Mouse (Mus musculus) bone marrow macrophage, adult 2 months (primary cell): ENCODE measurements around the gene Ptges3. TPM values are rescaled to one million over a fixed set of nuclear protein-coding genes. Genes with fewer than 3 reads are reported as not detected.
A peak's percentile ranks its signal among the peaks of the same experiment; 100 is the strongest.

ENCODE experiments used
- H3K27ac ChIP-seq: 2 replicates; pipeline ENCODE4 v1.5.1; 2012; ENCODE audit warnings: low read depth, low read length; ENCODE audit not compliant: insufficient read depth
- H3K4me1 ChIP-seq: 2 replicates; pipeline ENCODE4 v1.6.1; 2012; ENCODE audit warnings: low read length; ENCODE audit not compliant: control insufficient read depth, insufficient read depth
- H3K4me3 ChIP-seq: 2 replicates; pipeline ENCODE4 v1.5.1; 2012; ENCODE audit warnings: mild to moderate bottlenecking, low read length, moderate library complexity; ENCODE audit not compliant: insufficient read depth
- CTCF ChIP-seq: IDR thresholded peaks from 2 replicates; pipeline ENCODE4 v1.5.1; 2012; ENCODE audit warnings: low read depth, mild to moderate bottlenecking, low read length, moderate library complexity
- POLR2A ChIP-seq: IDR thresholded peaks from 2 replicates; pipeline ENCODE4 v1.6.1; 2012; ENCODE audit warnings: mild to moderate bottlenecking, low read depth, low read length, borderline replicate concordance
- polyA plus RNA-seq: library from polyadenylated mRNA; stranded (reverse); fragments of >200 nt; gene quantifications from 2 replicates; pipeline ENCODE4 v1.2.4, GENCODE M21; 2012; ENCODE audit not compliant: missing spikeins, insufficient read depth, insufficient read length

The Ptges3 gene
- polyA plus RNA-seq, 1 experiment, result 152 TPM

DNA sequence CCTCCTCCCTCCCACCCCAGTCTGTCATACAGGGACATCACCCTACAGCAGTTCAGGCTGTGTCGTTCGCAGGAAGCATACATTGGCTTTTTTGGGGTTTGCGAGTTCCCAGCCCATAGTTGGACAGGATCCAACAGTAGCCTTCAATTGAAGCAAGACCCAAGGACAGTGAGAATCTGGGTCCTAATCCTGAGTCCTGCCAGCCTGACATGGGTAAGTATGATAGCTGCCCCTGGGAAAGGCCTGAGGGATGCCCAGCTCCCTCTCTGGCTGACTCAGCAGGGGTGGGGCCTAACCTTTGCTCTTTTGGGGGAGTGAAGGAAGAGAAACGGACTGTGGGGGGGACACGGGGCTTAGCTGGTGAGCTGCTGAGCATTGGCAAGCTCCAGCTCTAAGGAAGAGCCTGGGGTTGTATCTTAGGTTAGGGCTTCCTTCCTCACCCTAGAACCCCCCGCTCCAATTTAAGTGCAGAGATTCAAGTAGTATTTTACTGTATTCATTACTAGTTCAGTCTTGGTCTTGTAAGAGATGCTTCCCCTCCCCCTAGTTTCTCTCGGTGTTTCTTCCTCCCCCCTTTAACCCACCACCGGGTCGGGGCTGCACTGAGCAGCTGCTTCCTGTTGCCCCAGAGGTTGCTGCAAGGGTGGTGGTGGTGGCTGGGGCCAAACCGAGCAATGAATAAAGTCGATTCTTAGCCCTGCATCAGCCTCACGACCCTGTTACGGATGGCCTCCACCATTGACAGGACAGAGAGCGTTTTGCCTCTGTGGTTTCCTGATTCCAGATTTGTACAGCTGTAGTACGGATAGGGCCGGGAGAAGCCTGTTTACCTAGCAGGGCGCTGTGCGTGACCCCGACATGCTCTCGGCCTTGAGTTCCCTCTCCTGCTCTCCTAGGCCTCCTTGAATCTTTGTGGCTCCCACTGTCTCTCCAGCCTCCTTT is 33.1 kb downstream of the Ptges3 start, which contains the start of gene Baz2a:
Baz2a (plus strand) TSS at position 14 of the 942 bp plus-strand sequence.
- H3K27ac ChIP-seq, result peak within 1 kb of the TSS; percentile 80
- peak within 1 kb of the TSS; percentile 77 for H3K4me3 ChIP-seq
- H3K4me1 ChIP-seq, result peaks cover 23% of the 10 kb centered on the region

DNA sequence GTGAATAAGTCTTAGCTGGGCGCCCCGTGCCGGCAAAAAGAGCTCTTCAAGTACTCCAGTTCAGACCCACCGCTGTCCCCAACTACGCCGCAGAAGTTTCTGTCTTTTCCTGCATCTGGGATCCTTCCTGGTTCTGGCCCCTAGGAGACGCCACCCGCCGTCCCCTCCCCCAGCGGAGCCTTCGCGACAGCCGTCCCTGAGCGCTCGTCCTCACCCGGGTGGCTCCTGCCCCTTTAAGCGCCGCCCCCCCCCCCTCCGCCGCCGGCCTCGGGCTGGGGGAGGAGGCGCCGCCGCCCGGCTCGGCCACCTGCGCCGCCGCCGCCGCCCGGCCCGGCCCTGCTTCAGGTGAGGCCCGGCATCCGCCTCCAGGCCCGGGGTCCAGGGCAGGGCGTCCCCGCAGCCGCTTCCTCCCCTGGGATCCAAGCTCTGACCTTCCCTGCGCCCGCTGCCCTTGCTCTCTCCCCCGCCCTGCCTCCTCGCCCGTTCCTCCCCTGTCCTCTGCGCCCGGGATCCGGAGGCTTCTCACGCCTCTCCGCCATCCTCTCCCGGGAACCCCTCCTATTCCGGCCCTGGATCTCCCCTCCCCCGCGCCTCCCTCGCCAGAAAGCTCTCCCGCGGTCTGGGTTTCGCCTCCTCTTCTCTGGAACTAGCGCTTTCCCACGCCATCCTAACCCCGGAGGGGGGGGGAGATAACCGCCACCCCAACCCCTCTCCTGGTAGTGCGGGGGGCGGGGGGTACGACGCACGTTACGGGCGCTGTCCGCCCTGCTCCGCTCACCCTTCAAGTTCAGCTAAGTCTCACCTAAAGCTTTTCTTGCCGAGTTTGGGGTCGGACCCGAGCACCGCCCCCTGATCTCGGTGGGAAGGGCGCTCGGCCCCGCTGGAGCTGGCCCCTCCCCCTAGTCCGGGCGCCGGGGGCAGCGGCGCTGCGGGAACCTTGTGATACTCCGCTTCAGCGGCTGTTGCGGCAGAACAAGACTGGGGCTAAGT is 34.0 kb downstream of the Ptges3 start:
- H3K4me1 ChIP-seq, result peaks cover 23% of the 10 kb centered on the region
- H3K4me3 ChIP-seq, result peak overlapping the region; percentile 77
- H3K27ac ChIP-seq, result peak overlapping the region; percentile 80
- no peak for TF ChIP-seq POLR2A
- TF ChIP-seq CTCF, result no peak

More for the DNA sequence above, 33.1 kb downstream of the Ptges3 start, which contains the start of gene Baz2a:
- no peak for TF ChIP-seq CTCF
- no peak for TF ChIP-seq POLR2A

DNA sequence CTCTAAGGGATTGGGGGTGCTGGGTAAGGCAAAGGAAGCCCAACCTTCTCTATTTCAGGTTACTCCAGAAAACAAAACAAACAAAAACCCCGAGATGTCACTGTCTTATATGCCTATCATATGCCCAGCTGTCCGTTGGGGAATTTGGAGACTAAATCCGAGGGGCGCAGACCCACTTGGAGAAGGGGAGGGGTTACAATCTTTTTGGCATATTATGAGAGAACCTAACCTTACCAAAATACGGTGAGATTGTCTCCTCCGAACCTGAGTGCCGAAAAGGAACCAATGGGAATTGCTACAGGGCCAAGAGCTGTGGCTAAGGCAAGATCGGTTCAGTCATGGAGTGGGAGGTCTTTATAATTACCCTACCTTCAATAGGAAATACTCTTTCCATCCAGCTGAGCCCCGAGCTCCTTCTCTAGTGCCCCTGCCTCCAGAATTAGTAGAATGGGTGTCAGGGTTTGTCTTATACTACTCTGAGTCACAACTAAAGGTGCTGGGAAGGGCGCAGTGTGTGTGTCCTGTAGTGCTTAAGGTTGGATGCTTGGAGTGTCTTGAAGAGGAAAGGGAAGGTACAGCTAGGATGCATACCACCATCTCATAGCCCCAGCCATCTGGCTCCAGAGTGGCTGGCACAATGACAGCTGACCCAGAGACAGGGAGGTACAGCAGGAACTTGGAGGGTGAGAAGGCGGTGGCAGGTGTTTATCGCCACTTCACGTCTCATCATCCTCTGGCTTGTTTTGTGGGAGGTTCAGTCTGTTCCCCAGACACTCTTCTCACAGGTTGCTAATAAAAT is 34.9 kb downstream of the Ptges3 start:
- peak overlapping the region; percentile 68; the same call in 1 of the 2 replicates for H3K27ac ChIP-seq
- TF ChIP-seq CTCF, result no peak
- TF ChIP-seq POLR2A, result no peak
- H3K4me1 ChIP-seq, result peaks cover 23% of the 10 kb centered on the region
- H3K4me3 ChIP-seq, result peak overlapping the region; percentile 77

DNA sequence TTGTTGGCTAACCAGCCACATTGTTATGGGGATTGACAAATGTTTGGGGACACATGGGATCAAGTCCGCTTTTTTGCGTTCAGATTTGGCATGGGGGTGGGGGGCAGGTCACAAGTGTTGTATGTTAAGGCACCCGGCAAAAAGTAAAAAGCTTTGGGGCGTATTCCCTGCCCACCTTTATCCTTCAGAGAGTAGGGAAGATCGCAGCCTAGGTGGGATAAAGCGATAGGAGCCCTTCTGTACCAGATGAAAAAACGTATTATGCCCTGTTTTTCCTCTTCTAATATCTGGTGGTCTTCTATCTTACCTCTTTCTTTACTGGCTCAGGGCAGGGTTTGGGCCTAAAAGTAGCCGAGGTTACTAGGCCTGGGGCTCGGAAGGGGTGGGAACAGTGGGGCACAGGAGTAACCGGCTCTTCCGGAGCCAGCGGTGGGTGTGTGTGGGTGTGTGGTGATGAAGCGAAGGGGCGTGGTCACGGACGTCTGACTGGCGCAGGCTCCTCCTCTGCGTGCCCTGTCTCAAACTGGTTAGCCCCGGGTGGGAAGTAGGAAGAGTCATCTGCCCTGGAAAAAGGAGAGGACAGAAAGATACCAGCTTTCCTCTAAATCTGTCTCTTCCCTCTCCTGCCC is 35.7 kb downstream of the Ptges3 start:
- peak overlapping the region; percentile 74 for H3K27ac ChIP-seq
- no peak for TF ChIP-seq POLR2A
- TF ChIP-seq CTCF, result no peak
- peak overlapping the region; percentile 77 for H3K4me3 ChIP-seq
- peaks cover 23% of the 10 kb centered on the region for H3K4me1 ChIP-seq

GRCm38 (mm10) chr10:128095003-128095636 is 36.4 kb downstream of the Ptges3 start:
- Histone ChIP-seq H3K4me1 (peaks cover 23% of the 10 kb centered on the region), H3K4me3 (peak overlapping the region; percentile 44)

GRCm38 (mm10) chr10:128096313-128096692 is 37.5 kb downstream of the Ptges3 start:
- TF ChIP-seq CTCF (no peak), POLR2A (no peak)

More at GRCm38 (mm10) chr10:128095003-128095636, 36.4 kb downstream of the Ptges3 start:
- H3K27ac ChIP-seq, result peak overlapping the region; percentile 74
- no peak for TF ChIP-seq CTCF
- TF ChIP-seq POLR2A, result no peak

DNA sequence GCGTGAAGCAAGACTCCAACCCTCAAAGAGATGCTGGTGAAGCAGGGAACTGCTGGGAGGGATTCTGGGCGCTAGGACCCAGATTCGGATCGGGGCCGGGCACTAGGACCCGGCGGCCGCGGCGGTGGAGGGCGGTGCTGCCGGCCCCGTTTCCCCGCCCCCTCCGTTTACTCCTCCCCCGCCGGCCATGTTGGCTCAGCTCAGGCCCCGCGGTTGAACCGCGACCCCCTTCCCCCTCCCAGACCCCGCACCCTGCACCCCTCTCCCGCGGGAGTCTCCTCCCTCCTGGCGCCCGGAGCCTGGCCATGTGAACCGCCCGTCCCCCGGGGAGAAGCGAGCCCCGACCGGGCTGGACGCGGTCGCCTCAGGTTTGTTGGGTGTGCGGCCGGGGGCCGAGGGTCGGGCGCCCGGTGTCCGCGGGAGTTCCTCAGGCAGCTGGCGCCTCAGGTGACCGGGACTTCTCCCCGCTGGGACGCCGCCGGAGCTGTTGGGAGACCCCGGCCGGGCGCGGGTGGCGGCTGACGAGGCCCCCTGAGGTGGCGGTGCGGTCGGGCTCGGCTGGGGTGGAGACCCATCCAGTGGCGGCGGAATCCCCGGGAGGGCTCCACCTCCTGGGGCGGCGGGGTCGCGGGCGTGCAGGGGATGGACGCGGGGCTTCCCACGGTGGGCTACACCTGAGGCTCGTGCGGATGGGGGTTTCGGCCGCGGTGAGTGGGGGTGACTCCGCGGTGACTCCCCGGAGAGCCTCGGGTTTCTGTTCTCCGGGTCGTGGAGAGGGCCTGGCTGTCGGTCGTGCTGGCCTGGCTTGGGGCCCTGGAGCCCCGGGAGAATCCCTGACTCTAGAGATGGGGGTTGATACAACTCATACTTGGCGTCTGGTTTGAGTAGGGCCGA is 38.2 kb downstream of the Ptges3 start:
- no peak for TF ChIP-seq CTCF
- no peak for TF ChIP-seq POLR2A
- Histone ChIP-seq H3K4me1 (peaks cover 24% of the 10 kb centered on the region), H3K27ac (peak overlapping the region; percentile 61), H3K4me3 (peak overlapping the region; percentile 87)

More at GRCm38 (mm10) chr10:128096313-128096692, 37.5 kb downstream of the Ptges3 start:
- Histone ChIP-seq H3K4me1 (peaks cover 23% of the 10 kb centered on the region), H3K4me3 (peak overlapping the region; percentile 87), H3K27ac (no peak overlapping the region)
